Mouse (Mus musculus): Measurements from ENCODE around the gene Fbxo17. TPM values are rescaled to one million over a fixed set of nuclear protein-coding genes. Genes with fewer than 3 reads are reported as not detected.

Gene Fbxo17
- total RNA-seq, 1 experiment, result 6.6 TPM

DNA sequence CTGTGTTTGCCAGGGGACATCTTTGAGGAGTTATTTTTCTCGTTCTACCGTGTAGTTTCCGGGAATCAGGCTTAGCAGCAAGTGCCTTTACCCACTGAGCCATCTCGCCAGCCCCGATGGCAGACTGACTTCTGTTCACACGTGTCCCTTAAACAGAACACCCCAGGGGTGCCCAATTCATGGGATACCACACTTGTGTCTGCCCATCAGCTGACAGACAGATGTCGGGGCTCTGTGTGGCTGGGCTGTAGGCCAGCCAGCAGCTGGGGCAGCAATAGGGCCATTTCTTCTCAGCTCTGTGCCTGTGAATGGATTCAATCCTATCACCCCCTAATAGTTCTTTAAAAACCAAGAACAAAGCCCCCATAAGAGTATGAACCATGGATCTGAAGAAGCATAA, 58.5 kb downstream of the Fbxo17 start:
- Histone ChIP-seq H3K9ac (ENCODE audit: insufficient read depth, low read depth, low read length, poor library complexity, severe bottlenecking) (no peak overlapping the region), H3K27ac (ENCODE audit: insufficient read depth, low read depth, low read length, poor library complexity, severe bottlenecking) (no peak overlapping the region), H3K36me3 (ENCODE audit: control insufficient read depth, insufficient read depth, low read length, poor library complexity, severe bottlenecking) (no peaks in the 10 kb centered on the region), H3K4me1 (ENCODE audit: control insufficient read depth in 2 of 2, insufficient read depth in 2 of 2, low read length in 2 of 2, poor library complexity in 1 of 2) (peaks cover 3 to 5% of the 10 kb centered on the region in 2 experiments; a peak in 3 of 4 replicates), H3K9me3 (ENCODE audit: control insufficient read depth, insufficient read depth, low read depth, low read length) (no peaks in the 10 kb centered on the region), H3K4me3 (ENCODE audit: insufficient read depth in 1 of 2, low read depth in 1 of 2, low read length in 2 of 2, poor library complexity in 1 of 2, severe bottlenecking in 1 of 2) (no peak overlapping the region)
- DNase-seq (ENCODE audit: low read depth, low spot score), result no peak
- in situ Hi-C loops (cut with MboI; ENCODE audit: low sequenced_read_pairs in 2 of 2, unreplicated experiment in 2 of 2), result no loop called here
- TF ChIP-seq ZC3H11A (IDR thresholded peaks at IDR 0.05; ENCODE audit: borderline replicate concordance, low read depth, low read length) (no peak), CHD2 (IDR thresholded peaks at IDR 0.05; ENCODE audit: low read depth, low read length) (no peak), ZNF384 (IDR thresholded peaks at IDR 0.05; ENCODE audit: low read depth, low read length) (no peak), MAFK (IDR thresholded peaks at IDR 0.05; ENCODE audit: insufficient read depth, low read depth, low read length) (no peak), HCFC1 (IDR thresholded peaks at IDR 0.05; ENCODE audit: borderline replicate concordance, insufficient read depth, low read length) (no peak)

DNA sequence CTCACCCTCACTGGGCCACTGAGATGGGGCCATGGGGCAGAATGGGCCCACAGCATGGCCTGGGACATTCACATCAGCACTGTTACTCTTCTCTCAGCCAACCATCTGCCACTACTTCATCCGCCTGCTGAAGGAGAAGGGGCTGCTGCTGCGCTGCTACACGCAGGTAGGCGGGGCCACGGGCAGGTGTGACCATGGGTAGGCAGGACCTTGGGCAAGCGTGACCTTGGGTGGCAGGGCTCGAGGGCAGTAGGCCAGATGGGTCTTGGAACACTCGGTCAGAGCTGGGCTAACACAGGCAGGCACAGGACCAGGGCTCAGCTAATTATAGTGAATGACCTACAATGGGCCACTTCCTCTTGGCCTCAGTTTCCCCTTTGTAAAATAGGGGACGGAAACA, 62.2 kb downstream of the Fbxo17 start:
- no peaks in the 10 kb centered on the region for H3K36me3 ChIP-seq (ENCODE audit: control insufficient read depth, insufficient read depth, low read length, poor library complexity, severe bottlenecking)
- peaks cover 3 to 5% of the 10 kb centered on the region in 2 experiments; a peak in 1 of 4 replicates for H3K4me1 ChIP-seq (ENCODE audit: control insufficient read depth in 2 of 2, insufficient read depth in 2 of 2, low read length in 2 of 2, poor library complexity in 1 of 2)
- no peak overlapping the region for H3K9ac ChIP-seq (ENCODE audit: insufficient read depth, low read depth, low read length, poor library complexity, severe bottlenecking)
- DNase-seq (ENCODE audit: low read depth, low spot score), result no peak
- no peak overlapping the region for H3K4me3 ChIP-seq (ENCODE audit: insufficient read depth in 1 of 2, low read depth in 1 of 2, low read length in 2 of 2, poor library complexity in 1 of 2, severe bottlenecking in 1 of 2)
- TF ChIP-seq ZC3H11A (IDR thresholded peaks at IDR 0.05; ENCODE audit: borderline replicate concordance, low read depth, low read length), result no peak
- TF ChIP-seq ZNF384 (IDR thresholded peaks at IDR 0.05; ENCODE audit: low read depth, low read length), result no peak
- TF ChIP-seq HCFC1 (IDR thresholded peaks at IDR 0.05; ENCODE audit: borderline replicate concordance, insufficient read depth, low read length), result no peak
- TF ChIP-seq CHD2 (IDR thresholded peaks at IDR 0.05; ENCODE audit: low read depth, low read length), result no peak
- no peaks in the 10 kb centered on the region for H3K9me3 ChIP-seq (ENCODE audit: control insufficient read depth, insufficient read depth, low read depth, low read length)
- in situ Hi-C loops (cut with MboI; ENCODE audit: low sequenced_read_pairs in 2 of 2, unreplicated experiment in 2 of 2), result no loop called here
- no peak overlapping the region for H3K27ac ChIP-seq (ENCODE audit: insufficient read depth, low read depth, low read length, poor library complexity, severe bottlenecking)

DNA sequence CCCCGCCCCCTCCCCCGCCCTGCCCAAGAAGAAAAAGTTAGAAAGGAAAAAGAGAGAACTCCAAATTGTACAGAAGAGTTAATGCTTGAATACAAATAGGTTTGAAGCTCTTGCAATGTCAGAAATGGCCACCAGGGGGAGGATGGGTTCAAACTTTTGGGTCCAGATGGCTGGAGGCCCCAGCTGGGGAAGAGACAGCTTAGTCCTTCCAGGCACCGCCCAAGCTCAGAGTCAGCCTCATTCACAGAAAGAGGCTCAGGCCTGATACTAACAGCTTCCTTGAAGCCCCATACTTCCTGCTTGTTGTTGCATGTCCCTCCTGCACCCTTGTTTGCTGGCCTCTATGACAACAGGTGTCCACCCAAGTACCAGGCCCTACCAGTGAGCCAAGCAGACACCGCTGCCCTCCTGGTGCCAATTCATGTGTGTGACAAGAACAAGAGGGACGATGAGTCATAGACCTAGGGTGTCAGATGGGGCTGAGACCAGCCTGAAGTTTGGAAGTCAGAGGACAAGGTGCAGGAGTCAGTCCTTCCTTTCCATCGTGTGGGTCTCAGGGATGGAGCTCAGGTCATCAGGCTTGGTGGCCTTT, 63.6 kb downstream of the Fbxo17 start:
- peak; percentile 92 for DNase-seq (ENCODE audit: low read depth, low spot score)
- H3K9me3 ChIP-seq (ENCODE audit: control insufficient read depth, insufficient read depth, low read depth, low read length), result no peaks in the 10 kb centered on the region
- H3K9ac ChIP-seq (ENCODE audit: insufficient read depth, low read depth, low read length, poor library complexity, severe bottlenecking), result no peak overlapping the region
- H3K27ac ChIP-seq (ENCODE audit: insufficient read depth, low read depth, low read length, poor library complexity, severe bottlenecking), result 0 out of 2 replicates have a peak overlapping the region, but pooled peaks have one; percentile 24
- in situ Hi-C loops (cut with MboI; ENCODE audit: low sequenced_read_pairs in 2 of 2, unreplicated experiment in 2 of 2), result no loop called here
- no peak overlapping the region for H3K4me3 ChIP-seq (ENCODE audit: insufficient read depth in 1 of 2, low read depth in 1 of 2, low read length in 2 of 2, poor library complexity in 1 of 2, severe bottlenecking in 1 of 2)
- peak; percentile 68; the same call in 1 of the 2 replicates for TF ChIP-seq ZC3H11A (IDR thresholded peaks at IDR 0.05; ENCODE audit: borderline replicate concordance, low read depth, low read length)
- 0 out of 2 replicates have a peak, but pooled peaks have one; percentile 21 for TF ChIP-seq ZNF384 (IDR thresholded peaks at IDR 0.05; ENCODE audit: low read depth, low read length)
- no peak for TF ChIP-seq MAFK (IDR thresholded peaks at IDR 0.05; ENCODE audit: insufficient read depth, low read depth, low read length)
- TF ChIP-seq CHD2 (IDR thresholded peaks at IDR 0.05; ENCODE audit: low read depth, low read length), result no peak
- TF ChIP-seq HCFC1 (IDR thresholded peaks at IDR 0.05; ENCODE audit: borderline replicate concordance, insufficient read depth, low read length), result no peak
- H3K4me1 ChIP-seq (ENCODE audit: control insufficient read depth in 2 of 2, insufficient read depth in 2 of 2, low read length in 2 of 2, poor library complexity in 1 of 2), result peaks cover 3 to 5% of the 10 kb centered on the region in 2 experiments; a peak in 2 of 4 replicates
- no peaks in the 10 kb centered on the region for H3K36me3 ChIP-seq (ENCODE audit: control insufficient read depth, insufficient read depth, low read length, poor library complexity, severe bottlenecking)

DNA sequence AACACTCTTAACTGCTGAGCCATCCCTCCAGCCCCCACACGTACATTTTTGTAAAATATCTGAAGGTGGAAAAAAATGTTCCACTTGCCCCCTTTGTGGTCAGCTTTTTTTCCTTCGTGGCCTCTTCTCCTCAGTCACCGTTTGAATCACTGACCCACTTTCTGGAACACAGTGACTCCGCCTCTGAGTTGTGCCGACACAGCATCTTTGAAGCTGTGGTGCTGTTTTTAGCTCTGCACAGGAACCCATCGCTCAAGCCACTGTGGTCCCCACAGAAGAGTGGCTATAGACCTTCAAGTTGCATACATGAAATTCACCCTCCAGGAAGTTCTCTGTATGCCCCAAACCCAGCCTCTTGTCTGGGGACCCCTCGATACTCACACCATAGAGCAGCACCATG, 64.3 kb downstream of the Fbxo17 start:
- Histone ChIP-seq H3K36me3 (ENCODE audit: control insufficient read depth, insufficient read depth, low read length, poor library complexity, severe bottlenecking) (no peaks in the 10 kb centered on the region), H3K9me3 (ENCODE audit: control insufficient read depth, insufficient read depth, low read depth, low read length) (no peaks in the 10 kb centered on the region), H3K4me1 (ENCODE audit: control insufficient read depth in 2 of 2, insufficient read depth in 2 of 2, low read length in 2 of 2, poor library complexity in 1 of 2) (peaks cover 3 to 5% of the 10 kb centered on the region in 2 experiments; a peak in 2 of 4 replicates), H3K4me3 (ENCODE audit: insufficient read depth in 1 of 2, low read depth in 1 of 2, low read length in 2 of 2, poor library complexity in 1 of 2, severe bottlenecking in 1 of 2) (no peak overlapping the region), H3K9ac (ENCODE audit: insufficient read depth, low read depth, low read length, poor library complexity, severe bottlenecking) (no peak overlapping the region), H3K27ac (ENCODE audit: insufficient read depth, low read depth, low read length, poor library complexity, severe bottlenecking) (no peak overlapping the region)
- TF ChIP-seq HCFC1 (IDR thresholded peaks at IDR 0.05; ENCODE audit: borderline replicate concordance, insufficient read depth, low read length), result no peak
- no peak for TF ChIP-seq ZC3H11A (IDR thresholded peaks at IDR 0.05; ENCODE audit: borderline replicate concordance, low read depth, low read length)
- peak; percentile 48; the same call in 1 of the 2 replicates for TF ChIP-seq MAFK (IDR thresholded peaks at IDR 0.05; ENCODE audit: insufficient read depth, low read depth, low read length)
- DNase-seq (ENCODE audit: low read depth, low spot score), result no peak
- in situ Hi-C loops (cut with MboI; ENCODE audit: low sequenced_read_pairs in 2 of 2, unreplicated experiment in 2 of 2), result no loop called here

Measured in ES-E14 (cell line).